Mouse (Mus musculus) liver, embryonic 14.5 days (tissue): Measurements from ENCODE around the gene Crhbp.

Experiments
- CTCF ChIP-seq: IDR thresholded peaks from 2 replicates; pipeline ENCODE4 v1.5.1; 2016; ENCODE audit warnings: antibody characterized with exemption, low read depth, control low read depth
- EP300 ChIP-seq: IDR thresholded peaks from 2 replicates; pipeline ENCODE4 v1.6.1; 2016; ENCODE audit warnings: antibody characterized with exemption, low read depth

GRCm38 (mm10) chr13:95474294-95474693, 29.6 kb upstream of the Crhbp start:
- TF ChIP-seq CTCF (no peak), EP300 (peak; percentile 73)
